Mouse (Mus musculus) Patski (cell line): ENCODE measurements at regions not wholly inside any gene's neighbourhood (a gene's known extent, or its start where the extent isn't known, plus 50 kb on each side); places are given as distances from the start of the nearest gene placed in this dataset.
"Not testable (repeated sequence)": the region's sequence is repeated elsewhere in the genome, so short reads cannot be mapped to it uniquely, and the experiment has no call there.

Experiments
- ATAC-seq: fragments of 100-300 bp; one replicate; pipeline ENCODE4 v1.8.0; 2021
- CTCF ChIA-PET: fragments of 350-600 bp; sonication (Branson Sonifier 250); formaldehyde crosslinking; loops from one replicate; lab custom pipeline; 2022; ENCODE audit warnings: inconsistent platforms; lab: Charles Lee
- POLR2A ChIA-PET: fragments of 350-600 bp; sonication (Branson Sonifier 250); formaldehyde crosslinking; loops from one replicate; lab custom pipeline; 2022; ENCODE audit warnings: antibody characterized with exemption, inconsistent platforms; lab: Charles Lee
- DNase-seq: peaks from one replicate; pipeline ENCODE4 v3.0.0-alpha.2; 2011; ENCODE audit warnings: low read depth, low spot score
- H3K27me3 ChIP-seq: fragments of 371-371 bp; one replicate; pipeline ENCODE4 v1.5.1; 2021
- CTCF ChIP-seq: fragments of 100-300 bp; IDR thresholded peaks from one replicate; pipeline ENCODE4 v1.5.1; 2021
- in situ Hi-C: fragments of 300-500 bp; cut with MboI; formaldehyde crosslinking; loops from 3 replicates; pipeline ENCODE4 v1.11.1; 2018; ENCODE audit warnings: low pct_unique_long_range_greater_than_20kb, mixed read lengths

DNA sequence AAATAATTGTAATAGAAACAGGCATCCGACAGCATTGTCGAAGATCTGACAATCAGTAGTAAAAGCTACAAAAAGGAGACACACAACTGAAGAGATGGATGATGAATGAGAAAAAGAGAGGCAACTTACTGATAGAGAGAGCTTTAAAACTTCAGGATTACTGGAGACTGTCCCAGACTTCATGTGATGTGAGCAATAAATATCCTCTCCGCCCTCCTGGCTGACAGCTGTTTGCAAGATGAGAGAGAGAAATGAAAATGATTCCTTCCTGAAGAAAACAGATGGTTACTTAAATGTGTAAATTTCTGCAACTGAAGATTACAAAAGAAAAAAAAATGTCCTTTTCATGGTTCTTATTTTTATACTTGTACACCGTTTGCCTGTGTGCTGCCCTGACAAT lies 306.7 kb upstream of the Ncam2 start:
- ChIA-PET CTCF (no interaction called here), POLR2A (no interaction called here)
- no peak for DNase-seq
- no peak for TF ChIP-seq CTCF
- in situ Hi-C loops, result no loop called here
- no peak for ATAC-seq
- H3K27me3 ChIP-seq, result no peaks in the 10 kb centered on the region

DNA sequence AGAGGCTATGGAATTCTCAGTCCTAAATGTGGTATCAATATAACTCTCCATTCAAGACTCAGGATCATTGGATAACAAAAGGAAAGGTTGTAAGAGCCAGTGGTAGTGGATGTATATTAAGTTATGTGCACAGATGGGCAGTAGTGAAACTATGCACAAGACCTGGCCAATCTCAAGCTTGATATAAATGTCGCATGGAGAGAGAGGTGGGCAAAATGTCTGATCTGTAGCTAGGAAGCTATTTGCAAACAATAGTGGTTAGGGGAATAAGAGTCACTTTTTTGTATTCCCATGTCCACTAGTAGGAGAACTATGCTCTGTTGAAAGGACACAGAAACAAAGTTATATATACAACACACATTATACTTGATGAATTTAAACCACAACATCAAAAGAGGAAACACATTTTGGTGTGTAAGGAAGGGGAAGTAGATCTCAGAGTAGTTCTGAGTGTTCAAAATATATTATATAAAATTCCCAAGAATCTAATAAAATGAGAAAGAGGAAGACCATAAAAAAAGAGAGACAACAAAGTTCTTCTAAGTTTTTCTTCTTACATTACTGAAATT lies 279.7 kb upstream of the Ncam2 start:
- ChIA-PET CTCF (interaction anchor here (0.5 kb wide), 1 partner anchor 31 kb away, joined by 3 read pairs; no protein-coding TSS in a partner anchor), POLR2A (no interaction called here)
- no peak for DNase-seq
- H3K27me3 ChIP-seq, result no peaks in the 10 kb centered on the region
- in situ Hi-C loops, result no loop called here
- ATAC-seq, result no peak
- no peak for TF ChIP-seq CTCF

DNA sequence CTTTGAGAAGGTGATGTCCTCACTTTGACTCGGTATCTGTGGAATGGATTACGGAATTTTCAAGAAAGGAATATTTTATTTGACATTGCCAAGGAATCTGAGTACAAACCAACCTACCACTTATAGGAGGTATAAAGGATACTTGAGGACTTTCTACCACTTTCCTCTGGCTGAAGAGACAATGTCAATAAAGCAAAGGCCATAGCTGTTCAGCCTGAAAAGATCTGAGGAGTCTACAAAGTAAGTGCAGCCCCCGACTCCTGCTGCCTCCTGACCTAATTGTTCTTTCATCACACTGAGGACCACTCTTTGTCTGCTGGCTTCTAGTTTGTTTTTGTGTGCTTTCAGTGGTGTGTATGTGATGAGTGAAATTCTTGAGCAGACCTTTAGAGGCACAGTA lies 269.5 kb upstream of the Ncam2 start:
- in situ Hi-C loops, result no loop called here
- ChIA-PET CTCF (no interaction called here), POLR2A (no interaction called here)
- TF ChIP-seq CTCF, result no peak
- ATAC-seq, result no peak
- H3K27me3 ChIP-seq, result no peaks in the 10 kb centered on the region
- DNase-seq, result no peak

DNA sequence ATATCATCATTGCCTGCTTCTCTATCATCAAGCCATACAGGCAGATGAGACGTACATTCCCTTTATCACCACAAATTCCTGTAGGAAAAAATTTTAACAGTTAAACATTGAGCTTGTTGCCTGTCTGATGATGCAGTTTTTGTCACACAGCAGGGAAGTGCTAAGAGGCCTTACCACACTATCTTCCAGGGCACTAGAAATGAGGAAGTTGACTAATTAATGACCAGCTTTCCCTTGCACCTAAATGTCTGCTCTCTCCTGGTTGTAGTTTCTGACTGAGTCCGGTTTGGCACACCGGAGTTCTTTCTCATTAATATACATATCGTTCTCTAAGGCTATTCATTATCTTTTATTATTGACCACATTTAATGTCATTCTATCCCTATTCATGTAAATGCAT lies 269.0 kb upstream of the Ncam2 start:
- H3K27me3 ChIP-seq, result no peaks in the 10 kb centered on the region
- ChIA-PET CTCF (no interaction called here), POLR2A (no interaction called here)
- no peak for TF ChIP-seq CTCF
- ATAC-seq, result no peak
- in situ Hi-C loops, result no loop called here
- no peak for DNase-seq

DNA sequence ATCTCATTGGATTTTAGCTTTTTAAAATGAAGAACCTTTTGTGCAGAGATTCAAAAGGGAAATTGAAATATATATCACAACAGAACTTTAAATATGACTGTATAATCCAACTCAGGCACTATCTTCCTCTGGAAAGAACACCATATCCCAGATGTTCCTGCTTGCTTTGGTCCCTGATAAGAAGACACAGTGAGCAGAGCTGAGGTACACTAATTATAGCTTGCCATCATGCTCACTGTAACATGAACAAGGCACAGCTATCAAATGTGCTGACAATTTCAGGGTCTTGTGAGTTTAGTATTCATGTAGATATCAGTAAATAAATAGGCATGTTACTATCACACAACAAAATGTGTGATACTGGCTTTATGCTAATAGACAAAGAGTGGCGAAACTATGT lies 264.8 kb upstream of the Ncam2 start:
- DNase-seq, result no peak
- CTCF ChIA-PET, result interaction anchor here (0.7 kb wide), 1 partner anchor 10 kb away, joined by 3 read pairs; no protein-coding TSS in a partner anchor
- TF ChIP-seq CTCF, result no peak
- ATAC-seq, result no peak
- POLR2A ChIA-PET, result no interaction called here
- H3K27me3 ChIP-seq, result no peaks in the 10 kb centered on the region
- in situ Hi-C loops, result no loop called here

DNA sequence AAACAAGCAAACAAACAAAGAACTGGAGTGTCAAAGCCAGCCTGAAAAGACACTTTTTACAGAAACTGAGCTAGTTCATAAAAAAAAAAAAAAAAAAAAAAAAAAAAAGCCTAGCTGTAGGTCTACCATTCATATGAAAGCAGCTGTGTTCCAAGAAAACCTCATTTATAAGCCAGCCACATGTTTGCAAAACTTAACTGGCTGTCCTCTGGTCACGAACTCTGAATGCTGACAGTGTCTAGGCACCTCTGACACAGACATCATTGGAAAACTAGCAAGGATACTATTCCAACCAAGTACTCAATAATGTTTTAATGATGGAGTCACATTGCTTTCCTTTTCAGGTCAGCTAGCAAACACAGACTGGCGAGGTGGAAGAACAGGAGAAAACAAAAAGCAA lies 238.4 kb upstream of the Ncam2 start:
- ATAC-seq, result no peak
- TF ChIP-seq CTCF, result no peak
- CTCF ChIA-PET, result no interaction called here
- in situ Hi-C loops, result no loop called here
- no peaks in the 10 kb centered on the region for H3K27me3 ChIP-seq
- DNase-seq, result no peak
- POLR2A ChIA-PET, result no interaction called here

DNA sequence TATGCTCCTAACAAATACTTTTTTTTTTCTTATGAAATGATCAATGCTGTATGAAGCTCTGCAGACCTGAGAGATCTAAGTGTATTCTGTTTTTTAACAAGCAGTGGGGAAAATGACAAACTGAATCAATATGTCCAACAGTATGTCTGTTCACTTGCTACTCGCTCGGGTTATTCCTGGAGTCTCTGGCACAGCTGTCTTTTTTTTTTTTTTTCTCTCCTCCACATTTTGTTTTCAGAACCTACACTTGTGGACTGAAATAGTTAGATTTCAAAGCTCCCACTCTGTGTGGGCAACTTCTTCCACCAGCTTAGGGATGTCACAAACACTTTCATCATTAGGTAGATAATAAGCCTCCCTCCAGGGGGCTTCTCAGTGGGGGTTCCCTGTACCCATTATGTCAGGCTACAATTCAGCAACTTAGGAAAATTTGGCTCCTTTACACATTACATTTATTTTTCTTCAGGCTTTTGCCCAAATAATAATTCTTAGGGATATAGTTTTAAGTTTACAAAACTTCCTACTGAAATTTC lies 218.9 kb upstream of the Ncam2 start:
- ChIA-PET CTCF (no interaction called here), POLR2A (no interaction called here)
- no peak for TF ChIP-seq CTCF

DNA sequence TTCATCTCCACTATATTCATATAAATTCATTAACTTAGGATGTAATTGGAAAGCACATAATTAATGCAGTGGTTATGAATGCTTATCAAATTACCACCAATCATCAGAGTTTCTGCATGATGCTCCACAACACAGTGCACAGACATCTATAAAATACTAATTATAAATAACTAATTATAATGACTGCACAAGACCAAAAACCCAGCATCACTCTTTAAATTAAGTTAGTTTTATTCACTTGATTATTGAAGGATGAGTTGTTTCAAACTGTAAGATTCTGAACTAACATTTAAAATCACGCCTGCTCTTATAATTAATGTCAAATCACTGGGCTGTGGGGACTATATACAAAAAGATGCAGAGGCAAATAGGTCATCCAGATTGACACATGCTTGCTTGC lies 212.7 kb upstream of the Ncam2 start:
- CTCF ChIA-PET, result no interaction called here
- H3K27me3 ChIP-seq, result no peaks in the 10 kb centered on the region
- in situ Hi-C loops, result no loop called here
- ATAC-seq, result no peak
- POLR2A ChIA-PET, result no interaction called here
- TF ChIP-seq CTCF, result no peak
- no peak for DNase-seq

More for the DNA sequence above, 218.9 kb upstream of the Ncam2 start:
- no peaks in the 10 kb centered on the region for H3K27me3 ChIP-seq
- DNase-seq (no peak), ATAC-seq (no peak)
- in situ Hi-C loops, result no loop called here

DNA sequence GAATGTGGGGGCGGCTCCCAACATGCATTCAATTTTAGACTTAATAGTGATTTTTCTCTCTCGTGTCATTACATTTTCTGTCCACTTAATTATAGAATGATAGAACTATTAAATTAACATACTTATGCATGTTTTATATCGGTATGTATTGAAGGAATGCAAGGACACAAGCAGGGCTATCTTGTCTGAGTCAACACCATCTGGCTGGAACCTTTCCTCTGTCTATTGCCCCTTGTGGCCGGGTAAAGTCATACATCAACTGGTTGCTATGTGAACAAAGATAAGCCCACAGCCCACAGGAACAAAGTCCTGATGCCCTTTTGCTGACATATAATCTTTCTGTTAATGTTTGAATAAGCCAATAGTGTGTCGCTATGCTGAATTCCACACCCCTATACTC lies 163.7 kb upstream of the Ncam2 start:
- DNase-seq, POLR2A ChIA-PET, CTCF ChIA-PET, ATAC-seq, in situ Hi-C loops, H3K27me3 ChIP-seq: not testable (repeated sequence)

DNA sequence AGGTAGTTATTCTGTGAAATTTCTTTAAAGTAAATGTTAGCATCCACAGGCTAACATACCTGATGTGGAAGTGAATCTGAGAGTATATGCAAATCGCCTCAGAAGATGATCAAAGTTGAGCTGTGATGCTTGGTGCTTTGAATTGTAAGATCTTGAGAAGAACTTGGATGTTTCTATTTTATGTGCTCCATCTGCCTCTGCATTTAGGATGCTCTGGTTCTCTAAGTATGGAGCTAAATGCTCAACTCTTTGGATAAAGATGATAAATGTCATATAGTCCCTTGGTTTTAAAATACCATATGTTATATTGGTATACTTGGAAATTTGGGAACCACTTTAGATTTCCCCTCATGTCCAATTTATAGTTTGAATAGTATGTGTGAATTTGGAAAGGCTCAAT lies 159.2 kb upstream of the Ncam2 start:
- in situ Hi-C loops, result no loop called here
- TF ChIP-seq CTCF, result no peak
- no peaks in the 10 kb centered on the region for H3K27me3 ChIP-seq
- POLR2A ChIA-PET, result no interaction called here
- CTCF ChIA-PET, result no interaction called here
- ATAC-seq (no peak), DNase-seq (no peak)

DNA sequence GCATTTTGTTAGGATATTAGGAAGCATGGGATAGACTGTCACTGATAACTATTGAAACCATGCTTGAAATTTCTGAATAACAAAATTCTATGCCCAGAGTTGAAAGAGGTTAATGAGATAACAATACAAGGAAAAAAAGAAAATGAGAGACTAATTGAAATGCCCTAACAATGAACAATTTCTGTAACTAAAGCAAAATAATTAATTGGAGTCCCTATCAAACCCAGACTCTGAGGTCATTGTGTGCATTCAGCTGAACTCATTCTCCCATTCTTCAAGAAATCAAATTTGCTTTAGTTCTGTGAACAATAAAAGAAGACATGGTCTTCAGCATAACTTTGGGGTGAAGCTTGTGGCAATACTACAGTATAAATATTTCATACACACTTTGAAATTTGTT lies 154.8 kb upstream of the Ncam2 start:
- no peaks in the 10 kb centered on the region for H3K27me3 ChIP-seq
- ATAC-seq (no peak), DNase-seq (no peak)
- ChIA-PET POLR2A (no interaction called here), CTCF (no interaction called here)
- no peak for TF ChIP-seq CTCF
- in situ Hi-C loops, result no loop called here

DNA sequence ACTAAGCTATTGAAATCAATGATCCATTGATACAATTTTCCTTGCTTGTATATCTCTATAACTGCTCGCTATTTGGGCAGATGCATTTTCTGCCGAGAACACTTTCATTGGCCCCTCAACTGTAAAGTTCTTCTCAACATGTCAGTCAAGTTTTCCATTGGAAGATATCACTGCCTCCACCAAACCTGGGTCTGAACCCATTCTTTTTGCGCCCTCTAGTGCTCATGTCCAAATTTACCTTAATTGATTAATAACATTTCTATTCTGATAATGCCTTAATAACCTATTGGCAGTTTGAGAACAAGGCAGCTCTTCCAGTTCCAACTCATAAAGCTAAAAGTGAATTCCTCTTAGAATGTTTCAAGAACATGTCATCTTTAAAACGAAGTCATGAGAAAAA lies 132.2 kb upstream of the Ncam2 start:
- DNase-seq (no peak), ATAC-seq (no peak)
- no peak for TF ChIP-seq CTCF
- in situ Hi-C loops, result no loop called here
- ChIA-PET POLR2A (no interaction called here), CTCF (interaction anchor here (1.1 kb wide), 1 partner anchor 17 kb away, joined by 3 read pairs; no protein-coding TSS in a partner anchor)
- H3K27me3 ChIP-seq, result no peaks in the 10 kb centered on the region
